Mouse (Mus musculus) neural tube, embryonic 14.5 days (tissue): ENCODE results near the gene Dna2. TPM values are rescaled to one million over a fixed set of nuclear protein-coding genes. Genes with fewer than 3 reads are reported as not detected.

Experiments used
- ATAC-seq: fragments of 200-750 bp; cut with Nextera tagmentation; 2 replicates; pipeline ENCODE4 v1.8.0; 2017; ENCODE audit warnings: low read depth, mild to moderate bottlenecking, moderate TSS enrichment, moderate library complexity
- H3K27ac ChIP-seq: fragments of 300-500 bp; sonication (generic); 2 replicates; pipeline ENCODE4 v1.5.1; 2014; ENCODE audit warnings: low read depth, mild to moderate bottlenecking, control low read depth, low read length, moderate library complexity, mixed read lengths
- H3K27me3 ChIP-seq: fragments of 300-500 bp; sonication (generic); 2 replicates; pipeline ENCODE4 v1.6.1; 2014; ENCODE audit warnings: low read length; ENCODE audit not compliant: control insufficient read depth, insufficient read depth
- H3K36me3 ChIP-seq: fragments of 300-500 bp; sonication (generic); 2 replicates; pipeline ENCODE4 v1.6.1; 2014; ENCODE audit warnings: low read length, mixed read lengths; ENCODE audit not compliant: control insufficient read depth, insufficient read depth
- H3K4me1 ChIP-seq: fragments of 300-500 bp; sonication (generic); 2 replicates; pipeline ENCODE4 v1.6.1; 2014; ENCODE audit warnings: low read length; ENCODE audit not compliant: control insufficient read depth, insufficient read depth
- H3K4me2 ChIP-seq: fragments of 300-500 bp; sonication (generic); 2 replicates; pipeline ENCODE4 v1.6.1; 2014; ENCODE audit warnings: mild to moderate bottlenecking, low read depth, low read length, control low read depth
- H3K4me3 ChIP-seq: fragments of 300-500 bp; sonication (generic); 2 replicates; pipeline ENCODE4 v1.5.1; 2014; ENCODE audit warnings: low read depth, low read length, control low read depth, mixed read lengths
- H3K9ac ChIP-seq: fragments of 300-500 bp; sonication (generic); replicated peaks from 2 replicates; pipeline ENCODE4 v1.6.1; 2014; ENCODE audit warnings: low read depth, mild to moderate bottlenecking, control low read depth, low read length, mixed read lengths
- H3K9me3 ChIP-seq: fragments of 300-500 bp; sonication (generic); 2 replicates; pipeline ENCODE4 v1.6.1; 2016; ENCODE audit warnings: low read length; ENCODE audit not compliant: control insufficient read depth
- WGBS: fragments of 180-500 bp; shearing (Covaris S2); extraction: QIAGEN DNeasy Blood & Tissue Kit; methylation state at CpG from one replicate; pipeline ENCODE4 v1.1.7; 2014; 5-methylcytosine and 5-hydroxymethylcytosine counted together
- polyA plus RNA-seq: library from polyadenylated mRNA; unstranded; fragments of >200 nt; fragmentation: Nextera tagmentation; extraction: Ambion mirVana; gene quantifications from 2 replicates; pipeline ENCODE4 v1.2.1, GENCODE M21; 2014

Dna2 gene
- polyA plus RNA-seq, 1 experiment from 2014 or later = 5.1 TPM

GRCm38 (mm10) chr10:63021702-63022101, 74.9 kb downstream of the Dna2 start:
- H3K9ac ChIP-seq = peak overlapping the region; percentile 100; the same call in 1 of the 2 replicates
- peaks cover 1% of the 10 kb centered on the region; the same call in 1 of the 2 replicates for H3K36me3 ChIP-seq
- no peak overlapping the region for H3K27ac ChIP-seq
- peak overlapping the region; percentile 95 for H3K4me3 ChIP-seq
- peak overlapping the region; percentile 74 for H3K4me2 ChIP-seq
- H3K4me1 ChIP-seq = peaks cover 39% of the 10 kb centered on the region
- no peaks in the 10 kb centered on the region for H3K9me3 ChIP-seq
- WGBS = 49% methylated on average over 4 of the region's 4 CpGs
- no peaks in the 10 kb centered on the region for H3K27me3 ChIP-seq
- ATAC-seq = no peak

- H3K9ac ChIP-seq = peak overlapping the region; percentile 100
- no peak for ATAC-seq
- WGBS = under 1% methylated on average over 27 of the region's 27 CpGs
- no peaks in the 10 kb centered on the region for H3K27me3 ChIP-seq
- H3K4me2 ChIP-seq = peak overlapping the region; percentile 74
- H3K36me3 ChIP-seq = no peaks in the 10 kb centered on the region
- peak overlapping the region; percentile 95 for H3K4me3 ChIP-seq
- peaks cover 46% of the 10 kb centered on the region for H3K4me1 ChIP-seq
- H3K9me3 ChIP-seq = no peaks in the 10 kb centered on the region
- peak overlapping the region; percentile 100 for H3K27ac ChIP-seq
These were observed 75.8 kb downstream of the Dna2 start for GRCm38 (mm10) chr10:63022541-63023120.

- Histone ChIP-seq H3K36me3 (no peaks in the 10 kb centered on the region), H3K4me1 (peaks cover 46% of the 10 kb centered on the region), H3K27ac (peak overlapping the region; percentile 100), H3K9ac (peak overlapping the region; percentile 100), H3K9me3 (no peaks in the 10 kb centered on the region), H3K4me2 (peak overlapping the region; percentile 74), H3K4me3 (peak overlapping the region; percentile 95), H3K27me3 (no peaks in the 10 kb centered on the region)
- ATAC-seq = peak; percentile 39
- under 1% methylated on average over 63 of the region's 68 CpGs for WGBS
These were observed 76.4 kb downstream of the Dna2 start for GRCm38 (mm10) chr10:63023121-63023748.

Other genes starting within 250 kb of the Dna2 start
- 2.8 and 4.6 TPM in 2 replicates for gene Stox1, start 220.9 kb upstream of the Dna2 start, polyA plus RNA-seq
- 110 TPM in 2 replicates for gene Ccar1, start 154.7 kb upstream of the Dna2 start, polyA plus RNA-seq
- 47.9 and 52.2 TPM in 2 replicates for gene Tet1, start 38.0 kb upstream of the Dna2 start, polyA plus RNA-seq
- 18.3 and 19.3 TPM in 2 replicates for gene Slc25a16, start 26.4 kb upstream of the Dna2 start, polyA plus RNA-seq
- 63.2 and 73.0 TPM in 2 replicates for gene Rufy2, start 33.2 kb downstream of the Dna2 start, polyA plus RNA-seq
- 95.6 and 112 TPM in 2 replicates for gene Hnrnph3, start 77.2 kb downstream of the Dna2 start, polyA plus RNA-seq
- 0.70 and 0.73 TPM in 2 replicates for gene Pbld2, start 77.3 kb downstream of the Dna2 start, polyA plus RNA-seq
- 0.46 and 0.83 TPM in 2 replicates for gene Pbld1, start 113.1 kb downstream of the Dna2 start, polyA plus RNA-seq
- 2.6 and 2.8 TPM in 2 replicates for gene Atoh7, start 152.6 kb downstream of the Dna2 start, polyA plus RNA-seq